Mouse (Mus musculus): ENCODE measurements around the gene Midn.

- TF ChIP-seq CTCF (IDR thresholded peaks at IDR 0.05; ENCODE audit: extremely low read depth, insufficient read depth, insufficient read length, insufficient replicate concordance), result no peak
- TF ChIP-seq POLR2A (IDR thresholded peaks at IDR 0.05; ENCODE audit: low read depth, low read length), result no peak
These were observed 5.5 kb upstream of the Midn start for GRCm38 (mm10) chr10:80142530-80142925.

Data from spleen, adult 2 months (tissue).